Mouse (Mus musculus): ENCODE data around the gene Kctd19.

Kctd19 gene

DNA sequence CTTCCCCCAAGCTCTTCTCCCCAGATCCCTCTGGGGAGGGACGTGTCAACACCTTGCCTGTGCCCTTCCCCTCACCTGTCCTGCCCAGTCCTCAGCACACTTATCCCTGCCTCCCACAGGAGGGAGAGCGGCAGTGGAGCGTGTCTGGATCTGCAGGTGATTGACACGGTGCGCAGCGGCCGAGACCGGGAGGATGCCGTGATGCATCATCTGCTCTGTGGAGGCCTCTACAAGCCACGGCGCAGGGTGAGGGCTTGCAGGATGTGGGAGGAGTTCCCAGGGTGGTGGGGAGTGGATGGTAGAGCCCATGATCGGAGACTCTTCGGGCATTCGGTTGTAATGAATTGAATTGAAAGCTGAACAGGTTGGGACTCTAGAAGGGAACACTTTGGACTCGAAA lies 54.1 kb downstream of the Kctd19 start:
- no peak for DNase-seq (ENCODE audit: low spot score in 2 of 2)

DNA sequence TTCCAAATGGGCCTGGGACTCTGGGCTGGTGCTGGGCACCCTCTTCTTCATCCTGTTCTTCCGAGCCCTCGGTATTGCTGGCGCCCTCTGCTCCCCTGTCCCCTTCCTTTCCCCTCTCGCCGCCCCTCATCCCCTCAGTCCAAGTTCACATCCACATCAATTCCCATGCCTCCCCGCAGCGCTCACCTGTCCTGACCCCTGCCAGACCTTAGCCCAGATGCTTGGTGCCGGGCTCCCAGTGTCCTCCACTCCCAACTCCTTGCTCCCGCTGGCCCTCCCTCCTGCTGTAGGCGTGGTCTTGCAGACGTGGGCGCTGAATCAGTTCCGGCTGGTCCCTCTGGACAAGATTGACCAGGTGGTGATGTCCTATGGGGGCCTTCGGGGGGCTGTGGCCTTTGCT lies 56.6 kb downstream of the Kctd19 start:
- no peak for DNase-seq (ENCODE audit: low spot score in 2 of 2)

GRCm38 (mm10) chr8:105355179-105356024 lies 57.9 kb downstream of the Kctd19 start:
- no peak for DNase-seq (ENCODE audit: low spot score in 2 of 2)

- DNase-seq (ENCODE audit: low spot score in 2 of 2) = no peak
These were observed 58.8 kb downstream of the Kctd19 start for GRCm38 (mm10) chr8:105354549-105354948.

DNA sequence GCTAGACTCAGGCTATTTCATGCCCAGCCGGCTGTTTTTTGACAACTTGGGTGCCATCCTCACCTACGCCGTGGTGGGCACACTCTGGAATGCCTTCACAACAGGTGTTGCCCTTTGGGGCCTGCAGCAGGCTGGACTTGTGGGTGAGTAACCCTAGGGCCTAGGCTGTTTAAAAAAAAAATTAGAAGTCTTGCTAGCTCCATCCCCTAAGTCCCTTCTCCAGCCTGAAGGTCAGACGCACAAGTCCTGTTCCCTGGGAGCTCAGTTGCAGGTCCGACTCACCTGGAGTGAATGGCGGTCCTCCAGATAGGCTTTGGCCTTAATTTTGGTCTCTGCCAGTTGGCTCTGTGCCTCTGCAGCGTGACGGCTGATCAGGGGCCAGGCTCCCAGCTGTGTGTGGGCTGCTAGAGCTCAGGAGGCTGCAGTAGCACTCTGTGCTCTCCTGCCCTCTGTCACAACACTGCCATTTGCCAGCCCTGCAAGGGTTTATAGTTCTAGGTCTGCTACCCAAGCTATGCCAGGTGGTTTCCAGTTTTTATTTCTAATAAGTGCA lies 59.6 kb downstream of the Kctd19 start:
- no peak for DNase-seq (ENCODE audit: low spot score in 2 of 2)

GRCm38 (mm10) chr8:105350186-105350585 lies 63.1 kb downstream of the Kctd19 start:
- DNase-seq (ENCODE audit: low spot score in 2 of 2) = no peak

DNA sequence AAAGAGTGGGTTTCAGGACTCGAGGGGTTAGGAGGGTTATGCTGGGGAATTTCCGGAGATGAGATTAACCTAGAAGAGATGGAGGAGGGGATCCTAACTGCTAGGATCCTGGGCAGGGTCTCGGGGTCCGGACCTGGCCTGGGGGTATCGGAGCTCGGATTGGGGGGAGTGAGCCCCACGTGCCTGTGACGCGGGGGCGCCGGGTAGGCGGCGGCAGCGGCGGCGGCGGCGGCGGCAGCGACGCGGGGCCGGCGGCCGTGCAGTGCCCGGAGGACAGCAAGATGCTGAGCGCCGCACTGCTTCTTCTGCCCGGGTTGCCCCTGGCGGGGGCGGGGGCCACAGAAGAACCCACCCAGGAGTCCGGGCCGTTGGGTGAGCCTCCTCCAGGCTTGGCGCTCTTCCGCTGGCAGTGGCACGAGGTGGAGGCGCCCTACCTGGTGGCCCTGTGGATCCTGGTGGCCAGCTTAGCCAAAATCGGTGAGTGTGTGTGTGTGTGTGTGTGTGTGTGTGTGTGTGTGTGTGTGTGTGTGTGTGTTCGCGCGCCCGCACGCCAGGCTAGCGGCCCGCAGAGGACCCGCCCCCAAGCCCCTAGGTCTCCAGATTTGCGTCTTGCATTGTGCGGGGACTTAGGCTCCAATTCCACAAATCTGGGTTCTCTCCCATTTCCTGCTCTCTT lies 64.1 kb downstream of the Kctd19 start:
- no peak for DNase-seq (ENCODE audit: low spot score in 2 of 2)

DNA sequence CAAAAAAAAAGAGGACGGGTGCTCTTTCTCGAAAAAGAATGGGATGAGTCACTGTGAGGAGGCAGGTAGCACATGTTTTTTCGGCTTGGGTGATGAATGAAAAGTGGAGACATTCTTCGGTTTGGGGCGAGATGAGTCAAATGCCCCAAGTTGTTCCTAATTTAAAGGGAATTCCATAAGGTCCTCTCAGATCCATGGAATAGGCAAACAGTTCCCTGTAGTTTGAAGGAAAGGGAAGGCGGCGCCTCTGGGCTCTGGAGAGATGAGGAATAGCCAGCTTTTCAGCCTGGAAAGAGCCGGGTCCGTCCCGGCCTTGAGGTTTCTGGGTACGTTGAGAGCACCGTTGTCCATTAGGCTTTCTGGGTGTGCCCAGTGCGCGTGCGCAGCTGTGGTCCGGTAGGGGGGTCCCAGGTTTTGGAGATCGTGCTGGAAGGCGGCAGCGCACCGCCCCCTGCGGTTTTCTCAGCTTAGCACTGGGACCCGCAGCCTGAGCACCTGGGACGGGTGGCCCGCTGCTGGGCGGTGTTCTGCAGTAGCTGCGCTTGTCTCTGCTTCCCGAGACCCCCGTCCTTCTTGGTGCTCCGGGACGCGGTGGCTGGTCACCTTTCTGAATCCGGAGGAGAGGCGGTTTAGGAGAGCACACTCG lies 64.7 kb downstream of the Kctd19 start, which contains the start of gene Slc9a5:
TSS of gene Slc9a5 (plus strand) at position 394 of the 646 bp plus-strand sequence.
- DNase-seq (ENCODE audit: low spot score in 2 of 2) = peak in 1 of 2 experiments; percentile 42

GRCm38 (mm10) chr8:105347428-105348221 lies 65.7 kb downstream of the Kctd19 start, which contains the start of gene Fhod1:
Gene Fhod1 (minus strand): TSS chr8:105347953.
- peak; percentile 81 to 82 for DNase-seq (ENCODE audit: low spot score in 2 of 2)

- DNase-seq (ENCODE audit: low spot score in 2 of 2) = peak in 1 of 2 experiments; percentile 33
These were observed 66.5 kb downstream of the Kctd19 start for GRCm38 (mm10) chr8:105346611-105347427.

DNA sequence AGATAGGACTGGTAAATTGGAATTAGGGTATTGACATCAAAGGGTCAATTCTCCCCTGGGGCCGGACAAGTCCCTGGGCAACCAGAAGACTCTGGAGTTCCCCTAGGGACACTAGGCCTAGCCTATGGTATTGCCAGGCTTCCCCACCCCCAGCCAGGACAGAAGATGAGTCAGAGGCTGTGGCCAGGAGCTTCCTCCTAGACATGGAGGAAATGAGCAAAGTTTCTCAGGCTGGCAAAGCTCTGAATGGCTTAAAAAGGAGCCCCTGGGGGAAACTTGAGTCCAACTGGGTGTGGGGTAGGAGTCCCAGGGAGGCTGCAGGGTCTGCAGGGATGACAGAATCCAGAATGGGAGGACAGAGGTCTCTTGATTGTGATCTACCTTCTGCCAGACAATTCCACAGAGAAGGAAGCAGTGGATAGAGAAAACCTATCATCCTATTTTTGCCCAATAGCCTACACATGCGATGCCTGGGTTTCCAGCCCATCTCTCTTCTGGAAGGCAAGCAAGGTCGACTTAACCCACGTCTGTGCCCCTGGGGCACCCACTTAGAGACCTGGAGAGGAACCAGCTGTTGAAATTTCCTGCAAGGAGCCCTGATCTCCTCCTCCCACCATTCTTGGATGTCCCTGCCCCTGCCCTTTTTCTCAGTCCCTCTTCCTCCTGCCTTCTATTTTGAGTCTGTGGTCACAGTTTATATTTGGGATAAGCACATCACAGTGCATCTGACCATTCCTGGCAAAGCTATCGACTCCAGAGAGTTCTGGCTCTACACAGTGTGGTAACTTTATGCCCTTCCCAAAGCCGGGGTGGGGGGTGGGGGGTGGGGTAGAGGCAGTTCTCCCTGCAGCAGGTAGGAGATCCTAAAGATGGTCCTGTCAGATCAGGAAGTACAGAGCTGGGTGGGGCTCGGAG lies 68.0 kb downstream of the Kctd19 start:
- no peak for DNase-seq (ENCODE audit: low spot score in 2 of 2)

DNA sequence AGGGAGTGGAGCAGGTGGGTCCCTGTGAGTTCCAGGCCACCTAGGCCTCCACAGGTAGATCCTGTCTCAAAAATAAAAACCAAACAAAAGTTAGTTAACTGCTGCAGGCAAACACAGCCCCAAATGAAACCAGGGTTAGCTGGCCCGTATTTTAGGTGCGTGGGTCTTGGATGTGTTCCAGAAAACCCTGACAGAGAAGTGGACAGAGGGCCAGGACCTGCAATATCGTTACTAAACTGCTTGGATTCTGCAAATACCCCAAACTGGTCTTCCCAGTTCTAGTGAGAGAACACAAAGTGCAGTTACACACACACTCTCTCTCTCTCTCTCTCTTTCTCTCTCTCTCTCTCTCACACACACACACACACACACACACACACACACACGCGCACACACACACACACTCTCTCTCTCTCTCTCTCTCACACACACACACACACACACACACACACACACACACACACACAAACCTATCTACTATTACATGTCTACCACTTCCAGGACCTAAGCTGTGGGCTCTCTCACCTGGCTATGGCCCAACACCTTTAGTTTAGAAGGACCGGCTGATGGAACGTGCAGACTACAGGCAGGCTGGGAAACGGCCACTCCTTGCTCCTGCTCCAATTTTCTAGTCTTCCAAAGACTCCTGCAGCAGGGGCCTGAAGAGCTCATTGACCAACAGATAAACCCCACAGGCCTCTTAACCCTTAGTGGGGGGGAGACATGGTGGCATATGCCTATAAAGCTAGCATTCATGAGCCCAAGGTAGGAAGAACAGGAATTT lies 69.3 kb downstream of the Kctd19 start:
- no peak for DNase-seq (ENCODE audit: low spot score in 2 of 2)

GRCm38 (mm10) chr8:105342768-105343167 lies 70.5 kb downstream of the Kctd19 start:
- no peak for DNase-seq (ENCODE audit: low spot score in 2 of 2)

DNA sequence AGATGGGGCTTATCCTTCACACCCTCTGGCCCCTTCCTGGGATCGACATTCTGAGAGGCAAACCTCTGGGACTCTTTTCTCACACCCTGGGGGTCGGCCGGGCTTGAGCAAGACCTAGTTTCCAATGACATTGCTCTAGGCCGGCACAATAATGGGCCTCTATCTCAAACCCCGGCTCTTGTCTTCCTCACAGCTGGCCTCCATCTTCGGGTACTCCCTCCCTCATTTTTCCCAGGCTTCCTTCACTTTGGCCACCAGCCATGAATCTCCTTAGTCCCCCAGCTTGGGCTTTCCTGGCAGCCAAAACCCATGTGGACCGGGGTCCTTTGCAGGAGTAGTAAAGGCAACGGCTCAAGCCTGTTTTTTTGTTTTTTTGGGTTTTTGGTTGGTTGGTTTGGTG lies 71.9 kb downstream of the Kctd19 start:
- DNase-seq (ENCODE audit: low spot score in 2 of 2) = no peak

GRCm38 (mm10) chr8:105339886-105340635 lies 73.2 kb downstream of the Kctd19 start:
- DNase-seq (ENCODE audit: low spot score in 2 of 2) = no peak

- DNase-seq (ENCODE audit: low spot score in 2 of 2) = no peak
These were observed 74.3 kb downstream of the Kctd19 start for GRCm38 (mm10) chr8:105338992-105339391.

DNA sequence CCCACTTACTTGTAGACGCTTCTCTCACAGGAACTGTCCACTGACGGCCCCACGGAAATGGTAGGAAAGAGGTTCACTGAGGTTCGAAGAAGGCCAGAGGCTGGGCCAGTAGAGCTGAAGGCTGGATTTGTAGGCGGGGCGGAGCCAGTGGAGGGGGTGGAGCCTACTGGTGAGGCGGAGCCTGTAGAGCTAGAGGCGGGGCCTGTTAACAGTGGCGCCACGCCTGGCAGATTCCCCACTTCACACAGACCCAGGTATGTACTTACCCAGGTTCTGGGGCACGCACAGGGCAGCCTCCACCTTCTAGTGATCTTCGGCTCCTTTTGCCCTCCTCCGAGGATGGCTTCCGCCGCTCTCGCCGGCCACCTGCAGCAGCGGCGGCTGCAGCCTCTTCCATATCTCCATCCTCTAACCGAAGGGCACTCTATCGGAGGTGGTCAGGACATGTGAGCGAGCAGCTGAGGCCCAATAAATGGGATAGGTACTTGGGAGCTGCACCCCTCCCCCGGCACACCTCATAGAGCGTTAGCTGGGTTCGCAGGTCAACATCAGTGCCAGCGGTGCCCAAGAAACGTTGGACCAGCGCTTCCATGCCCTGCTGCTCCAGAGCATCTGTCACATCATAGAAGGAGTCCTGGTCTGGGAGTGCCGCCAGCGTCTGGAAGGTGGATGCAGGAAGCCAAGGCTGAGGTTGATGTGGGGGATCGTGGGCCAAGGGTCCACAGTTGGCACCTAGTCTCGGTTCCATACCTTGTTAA lies 76.8 kb downstream of the Kctd19 start:
- DNase-seq (ENCODE audit: low spot score in 2 of 2) = no peak

Data from frontal cortex, postnatal 14 days (tissue).